Mouse (Mus musculus): ENCODE measurements around the gene Sh3d19. TPM values are rescaled to one million over a fixed set of nuclear protein-coding genes. Genes with fewer than 3 reads are reported as not detected.

The Sh3d19 gene
- polyA plus RNA-seq, 1 experiment from 2014 or later = 11.3 TPM

DNA sequence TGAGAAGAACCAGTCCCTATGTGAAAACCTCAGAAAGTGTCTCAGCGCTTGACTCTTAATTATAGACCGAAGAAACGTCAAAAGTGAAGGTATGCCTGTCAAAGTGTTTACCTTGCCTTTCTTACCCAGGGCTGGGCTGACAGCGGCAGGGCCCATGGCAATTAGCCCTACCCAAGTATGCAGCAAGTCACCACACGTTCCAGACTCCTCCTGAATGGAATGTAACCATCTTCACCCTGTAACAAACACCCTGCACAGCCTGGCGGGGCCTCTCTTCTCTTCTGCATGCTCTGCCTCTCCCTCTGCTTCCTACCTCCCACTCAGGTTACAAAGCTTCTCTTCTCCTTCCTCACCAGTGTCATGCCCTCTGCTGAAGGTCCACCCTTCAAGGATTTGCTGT lies 39.0 kb upstream of the Sh3d19 start:
- Histone ChIP-seq H3K4me1 (ENCODE audit: control insufficient read depth, insufficient read depth, low read length) (no peaks in the 10 kb centered on the region), H3K4me3 (ENCODE audit: low read length) (no peak overlapping the region), H3K27me3 (ENCODE audit: control insufficient read depth, insufficient read depth, low read length) (no peaks in the 10 kb centered on the region), H3K9ac (ENCODE audit: low read length) (no peak overlapping the region), H3K27ac (ENCODE audit: low read length) (no peak overlapping the region), H3K9me3 (replicated peaks; ENCODE audit: control insufficient read depth, low read length) (no peaks in the 10 kb centered on the region), H3K4me2 (ENCODE audit: low read depth, low read length) (no peak overlapping the region), H3K36me3 (ENCODE audit: control insufficient read depth, insufficient read depth) (no peaks in the 10 kb centered on the region)
- no peak for ATAC-seq (replicated peaks; ENCODE audit: extremely low read depth, insufficient read depth, low FRiP score)
- WGBS = 67% methylated on average over 6 of the region's 6 CpGs

DNA sequence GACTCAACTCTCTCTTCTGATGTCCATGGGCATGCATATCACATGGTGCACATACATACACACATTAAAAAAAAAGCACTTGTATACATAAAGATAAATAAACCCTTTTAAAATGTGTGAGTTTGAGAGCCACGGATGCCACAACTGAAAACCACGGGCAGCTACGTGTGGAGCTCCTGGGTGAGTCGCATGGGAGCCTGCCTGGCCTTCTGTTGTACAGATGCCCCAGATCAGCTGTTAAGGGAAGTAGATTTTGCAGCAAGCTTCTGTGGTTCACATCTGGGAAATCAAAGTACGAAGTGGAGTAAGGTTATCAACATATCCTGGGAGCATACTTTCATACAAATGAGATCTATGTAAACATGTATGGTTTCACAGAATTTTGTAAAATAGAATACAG lies 37.3 kb upstream of the Sh3d19 start:
- WGBS = 77% methylated on average over 5 of the region's 5 CpGs
- Histone ChIP-seq H3K36me3 (ENCODE audit: control insufficient read depth, insufficient read depth) (no peaks in the 10 kb centered on the region), H3K4me1 (ENCODE audit: control insufficient read depth, insufficient read depth, low read length) (no peaks in the 10 kb centered on the region), H3K27ac (ENCODE audit: low read length) (no peak overlapping the region), H3K27me3 (ENCODE audit: control insufficient read depth, insufficient read depth, low read length) (no peaks in the 10 kb centered on the region), H3K9me3 (replicated peaks; ENCODE audit: control insufficient read depth, low read length) (no peaks in the 10 kb centered on the region), H3K4me2 (ENCODE audit: low read depth, low read length) (no peak overlapping the region), H3K4me3 (ENCODE audit: low read length) (no peak overlapping the region), H3K9ac (ENCODE audit: low read length) (no peak overlapping the region)
- ATAC-seq (replicated peaks; ENCODE audit: extremely low read depth, insufficient read depth, low FRiP score) = no peak

DNA sequence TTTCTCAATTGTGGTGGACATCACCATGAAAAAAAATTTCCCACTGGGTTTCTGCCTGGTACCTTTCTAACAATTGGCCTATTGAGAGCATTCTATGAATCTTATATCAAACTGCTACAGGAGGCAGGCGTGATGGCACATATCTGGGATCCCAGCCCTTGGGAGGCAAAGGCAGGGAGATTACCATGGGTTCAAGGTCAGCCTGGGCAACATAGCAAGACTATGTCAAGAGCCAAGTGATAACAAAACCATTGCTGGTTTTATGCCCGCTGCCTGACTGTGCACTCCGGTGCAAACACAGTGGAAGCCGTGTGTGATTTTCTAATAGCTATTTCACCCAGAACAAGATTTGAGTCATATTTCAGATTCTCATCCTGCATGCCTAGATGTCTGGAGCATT lies 20.0 kb upstream of the Sh3d19 start:
- ATAC-seq (replicated peaks; ENCODE audit: extremely low read depth, insufficient read depth, low FRiP score) = no peak
- Histone ChIP-seq H3K9me3 (replicated peaks; ENCODE audit: control insufficient read depth, low read length) (no peaks in the 10 kb centered on the region), H3K27me3 (ENCODE audit: control insufficient read depth, insufficient read depth, low read length) (no peaks in the 10 kb centered on the region), H3K27ac (ENCODE audit: low read length) (no peak overlapping the region), H3K9ac (ENCODE audit: low read length) (no peak overlapping the region), H3K4me1 (ENCODE audit: control insufficient read depth, insufficient read depth, low read length) (0 out of 2 replicates have a peak, but pooled peaks cover 2% of the 10 kb centered on the region), H3K4me3 (ENCODE audit: low read length) (no peak overlapping the region), H3K4me2 (ENCODE audit: low read depth, low read length) (no peak overlapping the region), H3K36me3 (ENCODE audit: control insufficient read depth, insufficient read depth) (no peaks in the 10 kb centered on the region)
- WGBS = 65% methylated on average over 4 of the region's 4 CpGs

DNA sequence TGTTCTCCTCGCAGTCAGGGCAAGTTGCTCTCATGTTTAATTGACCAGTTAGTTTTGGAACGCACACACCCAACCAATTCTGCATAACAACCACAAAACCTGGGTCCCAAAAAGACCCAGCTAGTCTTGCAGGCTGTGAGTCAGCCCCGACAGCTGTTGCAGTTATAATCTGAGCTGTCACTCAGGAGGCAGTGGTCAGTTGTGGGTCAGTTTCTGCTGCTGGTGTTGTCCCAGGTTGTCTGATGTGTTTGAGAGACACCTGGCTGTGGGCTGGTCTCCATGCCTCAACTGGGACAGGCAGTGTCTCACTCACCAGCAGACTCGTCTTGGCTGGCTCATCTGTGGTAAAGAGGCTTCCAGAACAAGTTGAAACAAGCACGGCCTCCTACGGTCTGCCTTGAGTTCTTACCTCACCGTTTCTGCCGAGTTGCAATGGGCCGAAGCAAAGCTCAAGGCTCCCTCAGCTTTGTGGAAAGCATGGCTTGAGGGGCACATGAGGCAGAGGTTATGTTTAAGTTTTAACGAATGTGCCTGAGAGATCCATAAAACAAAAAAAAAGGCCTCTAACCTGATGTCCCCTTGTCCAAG lies 18.1 kb upstream of the Sh3d19 start:
- no peaks in the 10 kb centered on the region for H3K9me3 ChIP-seq (replicated peaks; ENCODE audit: control insufficient read depth, low read length)
- H3K27me3 ChIP-seq (ENCODE audit: control insufficient read depth, insufficient read depth, low read length) = no peaks in the 10 kb centered on the region
- no peaks in the 10 kb centered on the region for H3K36me3 ChIP-seq (ENCODE audit: control insufficient read depth, insufficient read depth)
- WGBS = 85% methylated on average over 10 of the region's 10 CpGs
- ATAC-seq (replicated peaks; ENCODE audit: extremely low read depth, insufficient read depth, low FRiP score) = no peak
- no peak overlapping the region for H3K4me2 ChIP-seq (ENCODE audit: low read depth, low read length)
- 0 out of 2 replicates have a peak, but pooled peaks cover 2% of the 10 kb centered on the region for H3K4me1 ChIP-seq (ENCODE audit: control insufficient read depth, insufficient read depth, low read length)
- H3K9ac ChIP-seq (ENCODE audit: low read length) = no peak overlapping the region
- no peak overlapping the region for H3K27ac ChIP-seq (ENCODE audit: low read length)
- H3K4me3 ChIP-seq (ENCODE audit: low read length) = no peak overlapping the region

DNA sequence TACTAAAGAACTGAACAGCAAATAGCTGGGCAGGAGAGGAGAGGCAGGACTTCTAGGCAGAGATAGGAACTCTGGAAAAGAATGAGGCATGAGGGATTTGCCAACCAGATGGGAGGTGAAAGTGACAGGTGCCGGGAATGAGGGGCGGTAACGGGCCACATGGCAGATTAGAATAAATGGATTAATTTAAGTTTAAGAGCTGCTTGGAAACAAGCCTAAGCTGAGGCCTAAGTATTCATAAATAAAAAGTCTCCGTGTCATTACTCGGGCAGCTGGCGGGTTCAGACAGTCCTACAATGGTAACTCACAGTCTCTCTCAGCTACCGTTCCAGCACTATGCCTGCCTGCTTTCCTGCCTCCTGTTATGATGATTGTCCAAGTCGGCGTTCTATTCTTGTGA lies 15.6 kb upstream of the Sh3d19 start:
- Histone ChIP-seq H3K9me3 (replicated peaks; ENCODE audit: control insufficient read depth, low read length) (no peaks in the 10 kb centered on the region), H3K4me1 (ENCODE audit: control insufficient read depth, insufficient read depth, low read length) (0 out of 2 replicates have a peak, but pooled peaks cover 2% of the 10 kb centered on the region), H3K9ac (ENCODE audit: low read length) (no peak overlapping the region), H3K27me3 (ENCODE audit: control insufficient read depth, insufficient read depth, low read length) (no peaks in the 10 kb centered on the region), H3K36me3 (ENCODE audit: control insufficient read depth, insufficient read depth) (no peaks in the 10 kb centered on the region), H3K4me3 (ENCODE audit: low read length) (no peak overlapping the region), H3K4me2 (ENCODE audit: low read depth, low read length) (no peak overlapping the region), H3K27ac (ENCODE audit: low read length) (no peak overlapping the region)
- ATAC-seq (replicated peaks; ENCODE audit: extremely low read depth, insufficient read depth, low FRiP score) = no peak
- WGBS = 88% methylated on average over 9 of the region's 9 CpGs

DNA sequence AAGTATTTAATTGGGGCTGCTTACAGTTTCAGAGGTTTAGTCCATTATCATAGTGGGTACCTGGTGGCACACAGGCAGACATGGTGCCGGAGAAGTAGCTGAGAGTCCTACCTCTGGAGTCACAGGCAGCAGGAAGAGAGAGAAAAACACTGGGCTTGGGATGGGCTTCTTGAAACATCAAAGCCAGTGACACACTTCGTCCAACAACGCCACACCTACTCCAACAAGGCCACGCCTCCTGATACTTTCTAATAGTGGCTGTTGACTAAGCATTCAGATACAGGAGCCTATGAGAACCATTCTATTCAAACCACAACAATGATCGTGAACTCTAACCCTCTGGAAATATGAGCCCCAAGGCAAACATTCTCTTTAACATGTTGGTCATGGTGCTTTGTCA lies 15.2 kb upstream of the Sh3d19 start:
- no peak overlapping the region for H3K9ac ChIP-seq (ENCODE audit: low read length)
- ATAC-seq (replicated peaks; ENCODE audit: extremely low read depth, insufficient read depth, low FRiP score) = no peak
- no peaks in the 10 kb centered on the region for H3K36me3 ChIP-seq (ENCODE audit: control insufficient read depth, insufficient read depth)
- no peak overlapping the region for H3K27ac ChIP-seq (ENCODE audit: low read length)
- H3K9me3 ChIP-seq (replicated peaks; ENCODE audit: control insufficient read depth, low read length) = no peaks in the 10 kb centered on the region
- 0 out of 2 replicates have a peak, but pooled peaks cover 2% of the 10 kb centered on the region for H3K4me1 ChIP-seq (ENCODE audit: control insufficient read depth, insufficient read depth, low read length)
- no peaks in the 10 kb centered on the region for H3K27me3 ChIP-seq (ENCODE audit: control insufficient read depth, insufficient read depth, low read length)
- WGBS = 92% methylated on average over 5 of the region's 5 CpGs
- H3K4me3 ChIP-seq (ENCODE audit: low read length) = no peak overlapping the region
- H3K4me2 ChIP-seq (ENCODE audit: low read depth, low read length) = no peak overlapping the region

DNA sequence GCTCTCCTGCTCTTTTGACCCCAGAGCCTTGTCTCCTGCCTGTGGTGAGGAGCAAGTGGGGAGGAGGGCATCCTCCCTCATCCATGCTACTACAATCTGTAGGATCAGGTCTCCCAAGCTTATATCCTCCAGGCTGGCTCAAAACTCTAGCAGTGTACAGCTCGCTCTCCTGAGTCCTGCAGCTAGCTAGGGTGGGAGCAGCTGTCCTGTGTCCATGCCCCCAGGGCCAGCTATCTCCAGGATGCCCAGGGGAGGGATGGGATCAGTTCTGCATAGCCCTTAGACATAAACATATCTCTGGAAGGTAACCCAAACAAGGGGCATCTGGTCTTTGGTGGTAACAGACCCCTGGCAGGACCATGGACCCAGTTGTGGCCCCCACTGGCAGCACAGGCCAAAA lies 11.2 kb upstream of the Sh3d19 start:
- Histone ChIP-seq H3K9me3 (replicated peaks; ENCODE audit: control insufficient read depth, low read length) (peaks cover 5% of the 10 kb centered on the region; the same call in 1 of the 2 replicates), H3K4me1 (ENCODE audit: control insufficient read depth, insufficient read depth, low read length) (no peaks in the 10 kb centered on the region), H3K4me3 (ENCODE audit: low read length) (no peak overlapping the region), H3K4me2 (ENCODE audit: low read depth, low read length) (no peak overlapping the region), H3K27me3 (ENCODE audit: control insufficient read depth, insufficient read depth, low read length) (no peaks in the 10 kb centered on the region), H3K9ac (ENCODE audit: low read length) (no peak overlapping the region), H3K27ac (ENCODE audit: low read length) (no peak overlapping the region), H3K36me3 (ENCODE audit: control insufficient read depth, insufficient read depth) (no peaks in the 10 kb centered on the region)
- ATAC-seq (replicated peaks; ENCODE audit: extremely low read depth, insufficient read depth, low FRiP score) = no peak
- 100% methylated on average over 1 of the region's 1 CpGs for WGBS

DNA sequence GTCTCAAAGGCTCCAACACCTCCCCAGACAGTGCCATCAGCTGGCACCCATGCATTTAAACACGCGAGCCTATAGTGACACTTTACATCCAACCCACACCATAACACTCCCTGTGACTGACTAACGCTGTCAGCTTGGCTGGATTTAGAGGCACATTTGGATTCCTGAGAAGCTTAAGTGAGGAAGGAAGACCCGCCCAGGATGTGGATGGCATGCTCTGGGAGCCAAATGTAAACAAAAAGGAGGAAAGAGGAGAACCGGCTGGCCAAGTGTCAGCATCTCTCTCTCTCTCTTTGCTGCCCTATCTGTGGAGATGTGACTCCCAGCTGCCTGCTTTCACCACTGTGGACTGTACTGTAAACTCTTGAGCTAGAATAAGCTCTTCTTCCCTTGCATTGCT lies 9.8 kb upstream of the Sh3d19 start:
- Histone ChIP-seq H3K4me1 (ENCODE audit: control insufficient read depth, insufficient read depth, low read length) (no peaks in the 10 kb centered on the region), H3K9ac (ENCODE audit: low read length) (no peak overlapping the region), H3K4me2 (ENCODE audit: low read depth, low read length) (no peak overlapping the region), H3K9me3 (replicated peaks; ENCODE audit: control insufficient read depth, low read length) (peaks cover 5% of the 10 kb centered on the region; the same call in 1 of the 2 replicates), H3K27me3 (ENCODE audit: control insufficient read depth, insufficient read depth, low read length) (no peaks in the 10 kb centered on the region), H3K36me3 (ENCODE audit: control insufficient read depth, insufficient read depth) (no peaks in the 10 kb centered on the region), H3K4me3 (ENCODE audit: low read length) (no peak overlapping the region), H3K27ac (ENCODE audit: low read length) (no peak overlapping the region)
- ATAC-seq (replicated peaks; ENCODE audit: extremely low read depth, insufficient read depth, low FRiP score) = no peak
- 20% methylated on average over 5 of the region's 5 CpGs for WGBS

DNA sequence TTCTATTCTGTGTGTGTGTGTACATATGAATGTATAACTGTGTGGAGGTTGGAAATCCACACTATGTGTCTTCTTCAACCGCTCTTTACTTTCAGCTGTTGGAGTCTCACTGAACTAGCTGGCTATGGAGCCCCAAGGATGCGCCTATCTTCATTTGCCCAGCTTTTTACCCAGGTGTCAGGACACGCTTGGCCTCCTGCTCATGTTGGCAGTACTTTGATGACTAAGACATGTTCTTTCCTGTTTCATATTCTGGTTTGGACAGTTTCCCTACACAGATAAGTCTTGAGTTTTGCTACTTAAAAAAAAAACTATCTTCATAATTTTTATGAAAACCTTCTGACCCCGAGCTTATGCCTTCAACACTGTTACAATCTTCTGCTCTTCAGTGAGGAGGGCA lies 5.4 kb upstream of the Sh3d19 start:
- 84% methylated on average over 4 of the region's 4 CpGs for WGBS
- no peak overlapping the region for H3K27ac ChIP-seq (ENCODE audit: low read length)

More for the DNA sequence above, 5.4 kb upstream of the Sh3d19 start:
- H3K9ac ChIP-seq (ENCODE audit: low read length) = no peak overlapping the region
- H3K4me3 ChIP-seq (ENCODE audit: low read length) = no peak overlapping the region
- H3K27me3 ChIP-seq (ENCODE audit: control insufficient read depth, insufficient read depth, low read length) = no peaks in the 10 kb centered on the region
- H3K36me3 ChIP-seq (ENCODE audit: control insufficient read depth, insufficient read depth) = no peaks in the 10 kb centered on the region
- peaks cover 5% of the 10 kb centered on the region; the same call in 1 of the 2 replicates for H3K9me3 ChIP-seq (replicated peaks; ENCODE audit: control insufficient read depth, low read length)
- peaks cover 3% of the 10 kb centered on the region for H3K4me1 ChIP-seq (ENCODE audit: control insufficient read depth, insufficient read depth, low read length)
- no peak for ATAC-seq (replicated peaks; ENCODE audit: extremely low read depth, insufficient read depth, low FRiP score)
- no peak overlapping the region for H3K4me2 ChIP-seq (ENCODE audit: low read depth, low read length)

Measured in heart, embryonic 16.5 days (tissue).